Mouse (Mus musculus) left cerebral cortex, adult 18-20 months (tissue): ENCODE data around the gene Sult6b1. TPM values are rescaled to one million over a fixed set of nuclear protein-coding genes. Genes with fewer than 3 reads are reported as not detected.

Source experiments
- DNase-seq, 2 experiments: peaks; one replicate each; pipeline ENCODE4 v3.0.0; 2021 to 2022; ENCODE audit warnings: low spot score in 2 of 2, mixed read lengths in 1 of 2
- total RNA-seq, 2 experiments: library from RNA; stranded (reverse); gene quantifications; 2 replicates each; pipeline ENCODE4 v1.2.3; 2021

Sult6b1 gene
- total RNA-seq, 2 experiments from 2014 or later, result not detected

DNA sequence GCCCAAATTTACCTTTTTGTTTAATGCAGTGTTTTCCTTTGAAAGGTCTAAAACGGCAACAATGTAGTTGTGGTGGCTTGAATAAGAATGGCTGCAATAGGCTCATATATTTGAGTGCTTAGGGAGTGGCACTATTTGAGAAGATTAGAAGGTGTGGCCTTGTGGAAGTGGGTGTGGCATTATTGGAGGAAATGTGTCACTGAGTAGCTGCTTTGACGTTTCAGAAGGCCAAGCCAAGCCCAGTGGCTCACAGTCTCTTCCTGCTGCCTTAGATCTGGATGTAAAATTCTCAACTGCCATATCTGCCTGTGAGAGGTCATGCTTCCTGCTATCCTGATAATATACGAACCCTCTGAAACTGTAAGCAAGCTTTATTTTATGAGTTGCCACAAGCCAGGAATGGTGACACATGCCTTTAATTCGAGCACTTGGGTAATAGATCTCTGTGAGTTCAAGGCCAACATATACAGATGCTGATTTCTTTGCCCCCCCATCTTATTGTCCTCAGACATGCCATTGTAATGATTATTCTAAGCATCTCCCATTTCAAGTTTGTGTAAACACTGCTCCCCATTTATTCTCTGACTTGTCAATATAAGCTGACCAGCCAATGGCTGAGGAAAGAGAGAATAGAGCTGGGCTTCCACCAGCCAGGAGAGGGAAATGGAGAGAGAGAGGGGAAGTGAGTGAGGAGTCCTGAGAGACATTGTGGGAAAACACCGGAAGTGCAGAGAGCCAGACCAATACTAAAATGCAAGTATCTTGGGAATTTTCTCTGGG is 21.3 kb downstream of the Sult6b1 start:
- no peak for DNase-seq

DNA sequence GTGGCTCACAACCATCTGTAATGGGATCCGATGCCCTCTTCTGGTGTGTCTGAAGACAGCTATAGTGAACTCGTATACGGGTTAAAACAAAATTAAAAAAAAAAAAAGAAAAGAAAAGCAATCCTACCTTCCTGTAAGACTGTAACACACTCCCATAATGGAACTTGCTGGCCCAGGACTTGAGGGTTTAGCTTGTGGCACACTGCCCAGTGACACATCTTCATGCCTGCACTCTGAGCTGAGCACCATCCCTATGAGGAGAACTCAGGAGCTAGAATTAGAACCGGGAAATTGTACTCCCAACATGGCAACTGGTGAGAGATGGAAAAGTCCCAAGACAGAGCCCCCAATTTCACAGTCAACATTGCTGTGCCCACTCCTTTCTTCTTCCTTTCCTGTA is 23.5 kb downstream of the Sult6b1 start:
- DNase-seq, result no peak

DNA sequence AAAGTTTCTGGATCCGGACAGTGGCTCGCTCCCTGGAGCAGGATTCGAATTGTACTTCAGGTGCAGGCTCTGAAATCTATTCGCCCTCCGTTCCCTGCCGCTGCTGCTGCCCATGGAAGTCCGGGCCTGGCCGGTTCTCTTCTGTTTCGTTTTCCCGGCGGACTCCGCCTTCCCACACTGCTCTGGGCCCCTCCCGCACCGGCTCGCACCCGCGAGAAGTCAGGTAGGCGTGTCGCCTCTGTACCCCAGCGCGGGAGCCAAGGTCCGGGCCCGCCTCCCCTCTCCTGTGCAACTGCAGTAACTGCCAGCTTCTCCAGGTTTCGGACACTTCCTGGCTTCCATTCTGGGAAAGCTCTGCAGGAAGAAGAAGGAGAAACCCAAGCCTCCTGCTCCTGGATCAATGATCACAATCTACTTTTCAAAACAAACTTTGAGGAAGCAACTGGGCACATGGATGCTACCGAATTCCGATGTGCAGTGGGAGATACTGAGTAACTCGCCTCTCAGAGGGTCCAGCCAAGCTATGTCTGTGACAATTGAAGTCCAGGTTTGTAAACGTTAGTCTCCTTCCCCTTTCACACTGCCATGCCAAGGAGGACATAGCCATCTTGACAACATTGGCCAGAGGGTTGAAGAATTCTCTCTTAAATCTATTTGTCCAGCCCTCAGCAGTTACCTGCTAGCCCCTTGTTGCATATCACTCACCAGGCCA is 24.2 kb downstream of the Sult6b1 start, which contains the start of gene Eif2ak2:
Gene Eif2ak2 (minus strand): TSS at position 173 of the 712 bp plus-strand sequence.
- DNase-seq, result peak; percentile 41 to 65

DNA sequence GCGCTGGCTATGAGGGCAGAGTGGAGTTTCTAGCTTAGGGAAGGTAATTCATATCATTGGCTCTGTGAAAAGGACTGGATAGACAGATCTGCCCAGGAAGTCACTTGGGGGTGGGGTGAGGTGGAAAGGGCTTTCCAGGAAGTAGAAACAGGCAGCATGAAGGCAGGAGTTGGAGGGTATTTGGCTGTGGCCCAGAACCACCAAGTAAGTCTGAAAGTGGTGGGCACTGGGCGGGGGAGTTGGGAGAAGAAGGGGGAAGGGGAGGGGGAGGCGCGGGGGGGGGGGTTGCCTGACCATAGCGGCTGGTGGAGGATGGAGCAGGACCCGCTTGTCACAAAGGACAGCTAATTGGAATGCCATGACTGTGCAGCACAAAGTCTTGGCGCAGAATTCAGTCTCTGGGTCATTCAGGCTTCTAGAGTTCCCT is 24.9 kb downstream of the Sult6b1 start:
- DNase-seq, result no peak

DNA sequence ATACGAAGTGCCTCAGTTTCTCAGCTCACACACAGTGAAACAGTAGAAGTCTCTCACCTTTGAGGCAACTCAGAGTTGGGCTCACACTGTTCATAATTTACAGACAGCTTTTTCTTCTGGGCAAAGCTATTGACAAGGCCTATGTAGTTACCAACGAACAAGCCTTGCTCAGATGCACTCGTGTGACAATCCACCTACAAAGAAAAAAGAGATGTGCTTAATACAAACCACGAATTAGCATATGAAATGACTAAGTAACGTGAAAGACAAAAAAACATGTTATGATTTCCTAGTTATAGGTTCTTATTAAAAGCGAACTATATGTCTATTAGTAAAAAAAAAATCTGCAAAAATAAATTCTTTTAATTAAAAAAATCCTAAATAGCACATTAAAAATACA is 32.9 kb downstream of the Sult6b1 start:
- DNase-seq, result no peak

DNA sequence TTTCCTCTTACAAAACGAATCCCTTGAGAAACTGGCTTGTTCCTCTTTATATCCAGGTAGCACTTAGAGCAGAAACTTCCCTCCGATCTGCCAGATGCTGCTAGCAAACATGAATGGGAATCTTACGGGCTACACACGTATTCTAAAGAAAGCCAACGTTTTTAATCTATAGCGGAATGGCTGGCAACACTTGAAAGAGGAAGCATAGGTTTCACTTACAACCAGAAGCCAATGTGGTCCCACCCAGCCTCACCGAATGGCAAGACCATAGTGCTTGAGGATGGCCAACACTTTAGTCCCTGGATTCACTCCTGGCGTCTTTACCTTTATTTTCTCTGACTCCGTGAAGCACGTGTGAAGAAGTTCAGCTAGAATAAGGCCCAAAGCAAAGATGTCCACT is 50.5 kb downstream of the Sult6b1 start:
- no peak for DNase-seq

DNA sequence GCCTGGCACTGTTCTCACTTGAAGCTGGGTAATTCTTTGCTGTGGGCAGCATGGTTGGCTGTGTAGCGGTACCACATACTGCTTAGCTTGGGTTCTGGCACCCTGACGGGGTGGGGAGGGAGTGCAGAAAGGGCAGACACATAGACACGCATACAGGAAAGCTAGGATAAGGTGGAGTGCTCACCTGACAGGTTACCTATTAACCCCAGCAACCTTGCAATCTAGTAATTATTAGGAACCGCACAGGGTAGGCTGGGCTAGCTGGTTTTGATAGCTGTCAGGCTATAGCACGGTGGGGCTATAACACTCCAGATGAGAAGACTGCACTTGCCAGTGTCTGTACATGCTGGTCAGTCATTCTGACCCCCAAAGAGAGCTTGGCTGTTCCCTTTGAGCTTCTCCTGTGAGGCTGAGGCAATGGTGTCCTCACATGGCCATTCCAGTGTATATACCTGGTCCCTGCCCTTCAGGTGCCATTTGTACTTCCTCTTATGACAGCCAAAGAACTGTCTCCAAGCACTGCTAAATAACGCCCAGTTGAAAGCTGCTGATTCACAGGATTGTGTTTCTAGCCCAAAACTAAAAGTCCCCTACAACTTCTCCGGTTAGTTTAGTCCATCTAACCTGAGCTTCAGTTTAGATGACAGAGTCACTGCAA is 64.4 kb downstream of the Sult6b1 start:
- no peak for DNase-seq

DNA sequence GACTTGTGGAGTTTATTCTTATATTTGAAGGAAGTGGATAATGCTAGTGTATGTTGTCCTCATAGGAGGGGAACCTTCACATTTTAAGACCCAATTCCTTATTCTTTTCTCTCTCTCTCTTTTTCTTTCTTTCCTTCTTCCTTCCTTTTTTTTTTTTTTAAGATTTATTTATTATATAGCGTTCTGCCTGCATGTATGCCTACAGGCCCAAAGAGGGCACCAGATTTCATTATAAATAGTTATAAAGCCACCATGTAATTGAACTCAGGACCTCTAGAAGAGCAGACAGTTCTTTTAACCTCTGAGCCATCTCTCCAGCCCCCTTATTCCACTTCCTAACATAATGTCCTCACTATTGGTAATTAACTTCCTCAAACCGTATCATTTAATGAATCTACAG is 70.7 kb downstream of the Sult6b1 start:
- no peak for DNase-seq

DNA sequence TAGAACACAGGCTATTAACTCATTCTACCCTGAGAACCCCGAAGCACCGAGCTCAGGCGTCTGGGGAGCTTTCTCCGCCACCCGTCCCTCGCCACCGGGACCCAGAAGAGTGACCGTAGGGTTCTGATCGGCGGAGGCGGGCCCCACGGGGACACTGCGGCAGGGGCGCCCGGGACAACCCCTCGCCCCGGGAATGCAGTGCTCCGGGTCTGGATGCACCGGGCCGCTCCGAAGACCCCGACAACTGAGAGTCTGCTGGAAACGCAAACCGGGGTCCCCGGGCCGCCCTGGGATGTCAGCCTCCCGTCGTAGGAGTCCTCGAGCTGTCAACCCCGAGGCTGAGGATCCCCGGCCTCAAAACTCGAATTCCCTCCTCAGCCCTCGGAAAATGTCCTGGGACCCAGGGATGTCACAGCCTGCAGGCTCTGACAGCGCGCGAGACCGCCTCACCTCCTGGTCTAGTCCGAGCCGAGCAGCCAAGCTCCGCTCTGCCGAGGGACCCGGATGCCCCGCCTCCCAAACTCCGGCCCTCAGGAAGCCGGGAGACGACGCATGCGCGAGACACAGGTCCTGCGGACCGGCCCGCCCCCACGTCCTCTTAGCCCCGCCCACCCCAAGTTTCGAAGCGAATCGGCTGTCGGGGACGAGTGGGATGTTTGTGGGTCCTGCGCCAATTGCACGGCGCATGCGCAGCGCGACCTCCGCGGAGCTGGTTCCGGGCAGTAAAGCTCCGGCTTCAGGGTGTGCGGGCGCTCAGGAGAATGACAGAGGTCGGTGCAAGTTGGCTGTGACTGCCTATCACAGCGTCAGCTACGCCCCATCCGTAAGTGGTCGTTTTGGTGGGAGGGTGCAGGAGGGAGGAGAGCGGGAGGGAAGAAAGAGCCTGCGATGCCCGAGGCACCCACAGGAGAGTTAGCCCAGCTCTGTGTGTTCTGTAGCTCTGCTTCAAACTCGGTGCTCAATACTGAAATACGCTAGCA is 71.6 kb downstream of the Sult6b1 start, which contains the start of the genes Heatr5b and Gpatch11:
Gene Heatr5b (minus strand): TSS at position 509 of the 980 bp plus-strand sequence.
Gene Gpatch11 (plus strand): TSS at position 712 of the 980 bp plus-strand sequence.
- peak; percentile 99 for DNase-seq

Other genes with a start within 250 kb of the Sult6b1 start
- gene Strn, start 169.8 kb downstream of the Sult6b1 start, total RNA-seq, result 10 to 100 TPM; 58.8 to 68.7 TPM
- 10 to 100 TPM; 49.5 to 53.4 TPM for gene Heatr5b, start 71.6 kb downstream of the Sult6b1 start, total RNA-seq
- gene Gpatch11, start 71.4 kb downstream of the Sult6b1 start, total RNA-seq, result 10 to 100 TPM; 37.4 to 44.6 TPM
- gene Eif2ak2, start 24.4 kb downstream of the Sult6b1 start, total RNA-seq, result 1 to 10 TPM; 4.3 to 5.0 TPM
- gene Cebpzos, start 9.5 kb upstream of the Sult6b1 start, total RNA-seq, result 10 to 100 TPM; 24.0 to 29.4 TPM
- gene Cebpz, start 30.1 kb upstream of the Sult6b1 start, total RNA-seq, result 10 to 100 TPM; 36.2 to 36.3 TPM
- 10 to 100 TPM; 62.9 to 67.4 TPM for gene Ndufaf7, start 30.1 kb upstream of the Sult6b1 start, total RNA-seq
- 1 to 10 TPM; 9.3 to 10.0 TPM for gene Prkd3, start 113.8 kb upstream of the Sult6b1 start, total RNA-seq
- gene Qpct, start 144.9 kb upstream of the Sult6b1 start, total RNA-seq, result 10 to 100 TPM in 1 of 2 experiments, 1 to 10 TPM in 1; 8.3 to 10.3 TPM